Mouse (Mus musculus): ENCODE results near the gene Fntb. TPM values are rescaled to one million over a fixed set of nuclear protein-coding genes. Genes with fewer than 3 reads are reported as not detected.

Gene Fntb
- polyA plus RNA-seq, 1 experiment = 32.4 TPM

DNA sequence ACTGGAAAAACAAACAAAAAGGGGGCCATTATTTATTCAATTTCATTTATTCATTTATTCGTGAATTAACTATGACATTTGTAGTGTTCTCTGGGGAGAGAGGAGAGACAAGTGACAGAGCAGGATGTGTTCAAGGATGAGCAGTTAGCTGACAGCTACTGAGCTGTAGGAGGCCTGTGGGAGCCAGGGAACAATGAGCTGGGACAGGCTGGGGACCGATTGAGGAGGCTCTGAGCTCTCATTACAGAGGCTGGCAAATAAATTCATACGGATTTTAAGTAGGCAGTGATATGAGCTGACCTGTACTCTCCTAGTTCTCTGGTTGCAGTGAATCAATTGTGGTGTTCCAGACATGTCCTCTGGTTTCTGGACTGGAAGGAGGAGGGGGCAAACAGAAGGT lies 125.8 kb downstream of the Fntb start:
- TF ChIP-seq CTCF (IDR thresholded peaks at IDR 0.05; ENCODE audit: extremely low read depth, insufficient read depth, low read length) (no peak), POLR2A (IDR thresholded peaks at IDR 0.05; ENCODE audit: extremely low read depth, insufficient read depth, low read length) (no peak)
- Histone ChIP-seq H3K4me1 (ENCODE audit: control insufficient read depth, insufficient read depth, low read length) (peaks cover 3% of the 10 kb centered on the region; the same call in 1 of the 2 replicates), H3K4me3 (ENCODE audit: insufficient read depth, low read length) (no peak overlapping the region), H3K27ac (ENCODE audit: insufficient read depth, low read length) (no peak overlapping the region)

DNA sequence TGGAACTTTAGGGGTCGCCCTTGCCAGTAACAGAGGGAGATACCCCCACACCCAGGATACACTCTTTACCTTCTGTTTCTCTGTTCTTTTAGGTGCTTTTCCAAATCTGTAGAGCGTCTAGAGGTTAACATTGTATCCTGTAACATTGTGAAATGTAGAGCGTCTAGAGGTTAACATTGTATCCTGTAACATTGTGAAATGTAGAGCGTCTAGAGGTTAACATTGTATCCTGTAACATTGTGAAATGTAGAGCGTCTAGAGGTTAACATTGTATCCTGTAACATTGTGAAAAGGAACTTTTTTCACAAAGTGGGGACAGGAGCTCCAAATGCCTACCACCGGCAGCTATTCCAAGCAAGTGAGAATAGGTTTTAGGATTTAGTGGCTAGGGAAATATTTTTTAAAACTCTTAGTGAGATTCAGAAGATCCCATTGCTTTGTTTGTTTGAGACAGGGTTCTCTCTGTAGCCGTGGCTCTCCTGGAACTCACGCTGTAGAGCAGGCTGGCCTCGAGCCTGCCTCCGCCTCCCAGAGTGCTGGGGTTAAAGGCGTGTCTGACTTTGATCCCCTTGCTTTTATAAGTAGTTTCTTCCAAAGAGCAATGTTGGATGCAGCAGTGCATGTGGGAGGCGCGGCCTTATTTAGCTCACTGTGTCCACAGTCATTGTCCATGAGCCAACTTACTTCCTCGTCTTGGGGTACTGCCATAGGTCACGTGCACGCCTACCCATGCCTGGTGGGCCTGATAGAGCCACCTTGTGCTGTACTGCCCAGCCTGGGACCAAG lies 127.7 kb downstream of the Fntb start:
- H3K4me3 ChIP-seq (ENCODE audit: insufficient read depth, low read length) = no peak overlapping the region
- H3K27ac ChIP-seq (ENCODE audit: insufficient read depth, low read length) = no peak overlapping the region
- peaks cover 3% of the 10 kb centered on the region; the same call in 1 of the 2 replicates for H3K4me1 ChIP-seq (ENCODE audit: control insufficient read depth, insufficient read depth, low read length)
- no peak for TF ChIP-seq CTCF (IDR thresholded peaks at IDR 0.05; ENCODE audit: extremely low read depth, insufficient read depth, low read length)
- no peak for TF ChIP-seq POLR2A (IDR thresholded peaks at IDR 0.05; ENCODE audit: extremely low read depth, insufficient read depth, low read length)

DNA sequence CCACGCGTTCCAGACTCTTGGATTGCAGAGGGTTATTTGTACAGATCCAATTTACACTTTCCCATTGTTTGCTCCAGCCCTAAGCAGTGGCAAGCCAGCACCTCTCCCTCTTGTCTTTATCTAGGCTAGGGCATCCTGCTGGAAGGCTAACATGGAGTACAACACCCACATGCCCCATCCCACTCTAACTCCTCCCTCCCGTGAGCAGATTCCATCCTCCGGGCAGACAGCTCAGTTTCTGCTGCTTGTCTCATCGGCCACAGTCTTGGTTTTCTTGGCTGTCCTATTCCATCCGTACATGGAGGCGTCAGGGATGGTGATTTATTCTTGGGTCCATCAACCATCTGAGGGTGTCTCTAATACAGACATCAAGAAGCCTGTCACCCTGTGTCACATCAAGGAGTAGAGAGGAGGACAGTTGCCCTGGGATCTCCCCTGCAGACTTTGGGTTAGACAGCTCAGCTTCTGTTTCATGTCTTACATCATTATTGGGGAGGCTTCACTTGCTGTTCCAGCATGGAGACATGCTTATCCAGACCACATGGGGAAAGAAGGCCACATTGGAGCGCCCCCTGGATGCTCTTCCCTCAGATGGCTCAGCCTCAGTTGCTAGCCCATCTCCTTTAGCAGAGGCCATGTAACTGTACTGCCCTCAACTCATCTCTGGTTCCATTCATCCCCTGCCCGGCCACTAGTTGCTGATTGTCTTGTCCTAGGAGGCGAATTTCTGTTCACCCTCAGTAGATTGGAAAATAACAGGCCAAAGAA lies 129.6 kb downstream of the Fntb start:
- no peak overlapping the region for H3K4me3 ChIP-seq (ENCODE audit: insufficient read depth, low read length)
- TF ChIP-seq CTCF (IDR thresholded peaks at IDR 0.05; ENCODE audit: extremely low read depth, insufficient read depth, low read length) = no peak
- no peak for TF ChIP-seq POLR2A (IDR thresholded peaks at IDR 0.05; ENCODE audit: extremely low read depth, insufficient read depth, low read length)
- H3K27ac ChIP-seq (ENCODE audit: insufficient read depth, low read length) = no peak overlapping the region
- peaks cover 3% of the 10 kb centered on the region; the same call in 1 of the 2 replicates for H3K4me1 ChIP-seq (ENCODE audit: control insufficient read depth, insufficient read depth, low read length)

DNA sequence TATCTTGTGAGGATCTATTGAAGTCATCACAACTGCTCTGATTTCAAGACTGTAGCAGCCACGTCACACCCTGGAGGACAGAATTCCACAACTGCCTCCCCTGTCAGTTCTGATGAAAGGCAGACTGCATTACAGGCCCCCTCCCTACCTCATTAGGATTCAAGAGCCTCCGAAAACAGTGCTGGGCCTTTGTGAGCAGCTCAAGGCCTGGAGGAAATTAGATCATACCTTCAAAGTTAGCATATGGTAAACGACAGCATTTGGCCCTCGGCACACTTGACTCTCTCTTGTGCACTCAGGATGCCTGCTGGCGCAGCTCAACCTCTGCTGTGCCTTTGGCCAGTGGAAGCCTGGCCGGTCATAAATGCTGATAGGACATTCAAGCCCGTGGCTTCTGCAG lies 130.4 kb downstream of the Fntb start:
- Histone ChIP-seq H3K27ac (ENCODE audit: insufficient read depth, low read length) (no peak overlapping the region), H3K4me3 (ENCODE audit: insufficient read depth, low read length) (no peak overlapping the region), H3K4me1 (ENCODE audit: control insufficient read depth, insufficient read depth, low read length) (peaks cover 3% of the 10 kb centered on the region; the same call in 1 of the 2 replicates)
- no peak for TF ChIP-seq CTCF (IDR thresholded peaks at IDR 0.05; ENCODE audit: extremely low read depth, insufficient read depth, low read length)
- no peak for TF ChIP-seq POLR2A (IDR thresholded peaks at IDR 0.05; ENCODE audit: extremely low read depth, insufficient read depth, low read length)

DNA sequence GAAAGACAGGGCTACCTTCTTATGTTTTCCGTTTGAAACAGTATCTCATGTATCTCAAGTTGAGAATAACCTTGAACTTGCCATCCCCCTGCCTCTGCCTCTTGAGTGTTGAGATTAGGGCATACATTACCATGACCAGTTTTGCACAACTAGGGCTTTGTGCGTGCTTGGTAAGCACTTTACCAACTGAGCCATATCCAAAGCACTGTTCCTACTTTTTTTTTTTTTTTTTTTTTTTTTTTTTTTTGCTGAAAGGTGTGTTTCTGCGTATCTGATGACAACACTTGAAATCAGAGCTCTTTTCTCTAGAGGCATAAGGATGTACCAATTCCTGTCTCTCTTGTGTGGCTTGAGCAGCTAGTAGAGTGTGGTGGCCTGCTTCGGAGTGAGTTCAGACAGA lies 131.2 kb downstream of the Fntb start:
- H3K4me1 ChIP-seq (ENCODE audit: control insufficient read depth, insufficient read depth, low read length) = peaks cover 3% of the 10 kb centered on the region; the same call in 1 of the 2 replicates
- no peak overlapping the region for H3K27ac ChIP-seq (ENCODE audit: insufficient read depth, low read length)
- TF ChIP-seq CTCF (IDR thresholded peaks at IDR 0.05; ENCODE audit: extremely low read depth, insufficient read depth, low read length) (no peak), POLR2A (IDR thresholded peaks at IDR 0.05; ENCODE audit: extremely low read depth, insufficient read depth, low read length) (no peak)
- no peak overlapping the region for H3K4me3 ChIP-seq (ENCODE audit: insufficient read depth, low read length)

DNA sequence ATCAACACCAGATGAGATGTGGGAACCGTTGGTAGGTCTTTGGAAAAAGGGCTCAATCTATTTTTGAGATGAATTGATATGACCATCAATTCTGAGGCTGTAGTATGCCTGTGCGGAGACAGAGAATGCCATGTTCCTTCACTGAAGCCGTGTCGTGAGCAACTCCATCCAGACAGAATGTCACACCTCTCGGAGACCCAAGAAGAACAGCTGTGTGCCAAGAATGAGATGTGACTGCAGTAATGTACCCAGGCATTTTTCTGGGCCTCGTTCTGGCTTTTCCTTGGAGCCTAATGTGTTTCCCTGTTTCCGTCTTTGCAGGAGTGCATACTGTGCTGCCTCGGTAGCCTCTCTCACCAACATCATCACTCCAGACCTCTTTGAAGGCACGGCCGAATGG lies 131.6 kb downstream of the Fntb start:
- no peak overlapping the region for H3K4me3 ChIP-seq (ENCODE audit: insufficient read depth, low read length)
- H3K4me1 ChIP-seq (ENCODE audit: control insufficient read depth, insufficient read depth, low read length) = peaks cover 3% of the 10 kb centered on the region; the same call in 1 of the 2 replicates
- TF ChIP-seq CTCF (IDR thresholded peaks at IDR 0.05; ENCODE audit: extremely low read depth, insufficient read depth, low read length) (no peak), POLR2A (IDR thresholded peaks at IDR 0.05; ENCODE audit: extremely low read depth, insufficient read depth, low read length) (no peak)
- no peak overlapping the region for H3K27ac ChIP-seq (ENCODE audit: insufficient read depth, low read length)

DNA sequence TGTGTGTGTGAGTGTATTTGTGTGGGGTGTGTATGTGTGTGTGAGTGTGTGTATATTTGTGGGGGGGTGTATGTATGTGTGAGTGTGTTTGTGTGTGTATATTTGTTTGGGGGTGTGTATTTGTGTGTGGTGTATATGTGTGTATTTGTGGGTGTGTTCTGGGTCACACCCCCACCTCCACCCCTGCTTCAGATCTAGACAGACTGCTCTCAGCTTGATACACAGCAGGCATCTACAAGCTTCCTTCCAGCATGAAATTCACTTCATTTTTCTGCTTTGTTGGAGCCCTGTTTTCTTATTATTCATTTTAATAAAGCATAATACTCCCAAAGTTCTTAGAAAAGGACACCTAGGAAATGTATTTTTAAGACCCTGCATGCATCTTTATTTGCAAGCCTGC lies 132.8 kb downstream of the Fntb start:
- Histone ChIP-seq H3K27ac (ENCODE audit: insufficient read depth, low read length) (no peak overlapping the region), H3K4me3 (ENCODE audit: insufficient read depth, low read length) (no peak overlapping the region), H3K4me1 (ENCODE audit: control insufficient read depth, insufficient read depth, low read length) (peaks cover 3% of the 10 kb centered on the region; the same call in 1 of the 2 replicates)
- TF ChIP-seq POLR2A (IDR thresholded peaks at IDR 0.05; ENCODE audit: extremely low read depth, insufficient read depth, low read length) (no peak), CTCF (IDR thresholded peaks at IDR 0.05; ENCODE audit: extremely low read depth, insufficient read depth, low read length) (no peak)

DNA sequence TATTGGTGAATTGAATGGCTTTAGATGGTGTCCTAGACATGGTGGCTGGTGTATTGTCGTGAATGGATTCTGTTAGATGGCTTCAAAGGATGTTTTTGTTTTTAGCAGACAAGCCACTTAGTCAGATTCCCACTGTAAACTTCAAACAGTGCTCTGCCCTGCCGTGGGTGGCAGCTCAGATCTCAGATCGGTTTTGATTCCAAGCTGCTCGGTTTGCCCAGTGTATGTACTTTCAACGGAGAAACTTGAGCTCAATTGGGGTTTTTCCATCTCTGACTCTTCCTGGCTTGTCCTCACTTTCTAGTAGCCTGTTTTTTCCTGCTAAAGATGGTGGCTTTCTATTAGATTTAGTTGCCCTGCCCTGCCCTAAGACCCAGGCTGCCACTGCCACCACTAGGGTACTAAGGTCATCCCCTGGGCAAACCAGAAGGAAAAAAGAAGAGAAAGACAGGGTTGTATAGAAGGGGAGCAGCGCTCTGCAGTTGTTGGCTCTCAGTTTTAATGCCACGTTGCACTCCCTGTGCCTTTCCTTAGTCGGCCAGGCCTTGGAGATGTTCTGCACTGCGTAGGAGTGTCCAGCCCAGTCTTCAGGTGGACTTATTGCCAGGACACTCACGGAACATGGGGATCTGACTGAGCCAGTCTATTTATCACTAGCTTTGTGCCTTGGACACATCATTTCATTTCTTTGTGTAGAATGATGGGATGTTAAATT lies 134.0 kb downstream of the Fntb start:
- H3K4me1 ChIP-seq (ENCODE audit: control insufficient read depth, insufficient read depth, low read length) = peaks cover 3% of the 10 kb centered on the region; the same call in 1 of the 2 replicates
- H3K27ac ChIP-seq (ENCODE audit: insufficient read depth, low read length) = no peak overlapping the region
- TF ChIP-seq CTCF (IDR thresholded peaks at IDR 0.05; ENCODE audit: extremely low read depth, insufficient read depth, low read length) (no peak), POLR2A (IDR thresholded peaks at IDR 0.05; ENCODE audit: extremely low read depth, insufficient read depth, low read length) (no peak)
- no peak overlapping the region for H3K4me3 ChIP-seq (ENCODE audit: insufficient read depth, low read length)
